Mouse (Mus musculus): Measurements from ENCODE around the gene Prdm12.

- TF ChIP-seq CTCF (IDR thresholded peaks at IDR 0.05; ENCODE audit: borderline replicate concordance, insufficient read depth, low read length) (no peak), POLR2A (IDR thresholded peaks at IDR 0.05; ENCODE audit: low read depth, low read length) (peak; percentile 77)
These were observed 48.5 kb downstream of the Prdm12 start, which contains the start of gene Abl1 for GRCm38 (mm10) chr2:31688074-31688925.
